Mouse (Mus musculus) liver, embryonic 13.5 days (tissue): ENCODE measurements around the gene Mcm3. TPM values are rescaled to one million over a fixed set of nuclear protein-coding genes. Genes with fewer than 3 reads are reported as not detected.
"Not testable (repeated sequence)": the region's sequence is repeated elsewhere in the genome, so short reads cannot be mapped to it uniquely, and the experiment has no call there.

Source experiments
- ATAC-seq: fragments of 200-750 bp; cut with Nextera tagmentation; 2 replicates; pipeline ENCODE4 v1.8.0; 2017; ENCODE audit warnings: low read depth, mild to moderate bottlenecking, moderate number of reproducible peaks, moderate library complexity
- DNase-seq: peaks from one replicate; pipeline ENCODE4 v3.0.0; 2022
- H3K27ac ChIP-seq: fragments of 300-500 bp; sonication (generic); 2 replicates; pipeline ENCODE4 v1.5.1; 2015; ENCODE audit warnings: moderate library complexity, mild to moderate bottlenecking, inconsistent platforms
- H3K27me3 ChIP-seq: fragments of 300-500 bp; sonication (generic); 2 replicates; pipeline ENCODE4 v1.6.1; 2015; ENCODE audit warnings: mild to moderate bottlenecking, inconsistent platforms
- H3K36me3 ChIP-seq: fragments of 300-500 bp; sonication (generic); 2 replicates; pipeline ENCODE4 v1.6.1; 2015; ENCODE audit warnings: mild to moderate bottlenecking, inconsistent platforms
- H3K4me1 ChIP-seq: fragments of 300-500 bp; sonication (generic); replicated peaks from 2 replicates; pipeline ENCODE4 v1.6.1; 2015; ENCODE audit warnings: inconsistent platforms
- H3K4me2 ChIP-seq: fragments of 300-500 bp; sonication (generic); 2 replicates; pipeline ENCODE4 v1.6.1; 2015; ENCODE audit warnings: inconsistent platforms, mild to moderate bottlenecking, moderate library complexity
- H3K4me3 ChIP-seq: fragments of 300-500 bp; sonication (generic); replicated peaks from 2 replicates; pipeline ENCODE4 v1.5.1; 2015; ENCODE audit warnings: mild to moderate bottlenecking, inconsistent platforms
- H3K9ac ChIP-seq: fragments of 300-500 bp; sonication (generic); 2 replicates; pipeline ENCODE4 v1.6.1; 2015; ENCODE audit warnings: mild to moderate bottlenecking, inconsistent platforms
- H3K9me3 ChIP-seq: fragments of 300-500 bp; sonication (generic); replicated peaks from 2 replicates; pipeline ENCODE4 v1.6.1; 2016; ENCODE audit warnings: inconsistent platforms
- WGBS: fragments of 180-500 bp; shearing (Covaris S2); methylation state at CpG from one replicate; pipeline ENCODE4 v1.1.7; 2015; ENCODE audit not compliant: insufficient replicate concordance; 5-methylcytosine and 5-hydroxymethylcytosine counted together
- polyA plus RNA-seq: library from polyadenylated mRNA; unstranded; fragments of >200 nt; fragmentation: Nextera tagmentation; extraction: Ambion mirVana; gene quantifications from 2 replicates; pipeline ENCODE4 v1.2.1, GENCODE M21; 2015

Mcm3 gene
- polyA plus RNA-seq, 1 experiment from 2014 or later: 180 TPM

DNA sequence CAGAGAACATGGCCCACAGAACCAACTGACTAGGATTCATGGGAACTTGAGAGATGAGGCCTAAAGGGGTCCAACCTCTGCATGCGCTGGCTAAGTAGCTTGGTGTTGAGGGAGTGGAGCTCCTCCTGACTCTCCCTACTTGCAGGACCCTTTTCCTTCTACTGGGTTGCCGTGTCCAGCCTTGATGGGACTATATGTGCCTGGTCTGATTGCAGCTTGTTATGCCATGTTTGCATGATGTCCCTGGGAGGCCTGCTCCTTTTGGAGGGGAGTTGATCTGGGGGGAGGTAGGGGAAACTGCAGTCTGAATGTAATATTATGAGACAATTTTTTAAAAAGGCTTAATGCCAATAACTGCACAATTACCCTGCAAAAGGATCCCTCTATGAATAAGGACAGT is 18.8 kb downstream of the Mcm3 start:
- ATAC-seq (no peak), DNase-seq (no peak)
- H3K9me3 ChIP-seq: no peaks in the 10 kb centered on the region
- WGBS: 84% methylated on average over 2 of the region's 2 CpGs
- 0 out of 2 replicates have a peak, but pooled peaks cover 2% of the 10 kb centered on the region for H3K4me1 ChIP-seq
- no peak overlapping the region for H3K4me3 ChIP-seq
- H3K27ac ChIP-seq: no peak overlapping the region
- no peak overlapping the region for H3K9ac ChIP-seq
- peaks cover 78% of the 10 kb centered on the region for H3K36me3 ChIP-seq
- H3K27me3 ChIP-seq: no peaks in the 10 kb centered on the region
- no peak overlapping the region for H3K4me2 ChIP-seq

DNA sequence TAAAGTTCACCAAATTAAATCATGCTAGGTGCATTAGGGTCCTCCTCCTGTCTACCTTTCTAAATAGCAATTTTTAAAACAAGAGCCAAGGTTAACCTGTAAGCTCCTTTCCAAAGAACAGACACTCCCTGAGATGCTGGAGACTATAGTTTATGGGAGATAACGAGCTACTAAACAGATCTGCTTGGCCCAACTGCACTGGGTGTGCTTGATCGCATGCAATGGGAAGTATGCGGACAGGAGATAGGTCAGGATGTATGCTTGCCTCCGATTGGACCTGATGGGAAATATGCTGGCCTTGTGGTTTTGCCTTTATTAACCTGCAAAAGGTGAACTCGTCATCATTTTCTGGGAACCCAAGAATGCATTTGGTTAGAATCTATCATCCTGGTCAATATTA is 24.9 kb downstream of the Mcm3 start:
- Histone ChIP-seq H3K4me1 (peaks cover 20% of the 10 kb centered on the region), H3K36me3 (peaks cover 18% of the 10 kb centered on the region), H3K4me2 (peak overlapping the region; percentile 15), H3K9me3 (no peaks in the 10 kb centered on the region), H3K4me3 (no peak overlapping the region), H3K27ac (no peak overlapping the region), H3K27me3 (no peaks in the 10 kb centered on the region), H3K9ac (no peak overlapping the region)
- ATAC-seq: peak; percentile 91
- DNase-seq: peak; percentile 34
- 37% methylated on average over 5 of the region's 5 CpGs for WGBS

DNA sequence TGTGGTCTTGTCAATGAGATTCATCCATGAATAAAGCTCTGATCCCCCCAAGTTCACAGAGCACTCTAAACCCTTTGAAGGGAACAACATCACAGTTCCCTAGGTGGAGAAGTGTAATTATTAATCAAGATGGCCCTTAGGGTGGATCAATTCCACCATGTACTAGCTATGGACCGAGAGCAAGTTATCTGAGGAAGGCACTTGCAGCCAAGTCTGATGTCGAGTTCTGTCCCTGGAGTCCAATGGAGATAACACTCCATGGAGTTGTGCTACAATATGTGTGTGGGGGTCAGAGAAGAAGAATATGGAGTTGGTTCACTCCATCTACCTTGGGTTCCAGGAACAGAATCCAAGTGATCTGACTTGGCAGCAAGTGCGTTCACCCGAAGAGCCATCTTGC is 25.4 kb downstream of the Mcm3 start:
- peak overlapping the region; percentile 15; the same call in 1 of the 2 replicates for H3K27ac ChIP-seq
- no peaks in the 10 kb centered on the region for H3K27me3 ChIP-seq
- DNase-seq: no peak
- H3K4me3 ChIP-seq: no peak overlapping the region
- ATAC-seq: peak; percentile 81
- no peaks in the 10 kb centered on the region for H3K9me3 ChIP-seq
- H3K9ac ChIP-seq: no peak overlapping the region
- peaks cover 14% of the 10 kb centered on the region for H3K36me3 ChIP-seq
- H3K4me2 ChIP-seq: peak overlapping the region; percentile 15
- WGBS: 59% methylated on average over 4 of the region's 4 CpGs
- H3K4me1 ChIP-seq: peaks cover 20% of the 10 kb centered on the region

DNA sequence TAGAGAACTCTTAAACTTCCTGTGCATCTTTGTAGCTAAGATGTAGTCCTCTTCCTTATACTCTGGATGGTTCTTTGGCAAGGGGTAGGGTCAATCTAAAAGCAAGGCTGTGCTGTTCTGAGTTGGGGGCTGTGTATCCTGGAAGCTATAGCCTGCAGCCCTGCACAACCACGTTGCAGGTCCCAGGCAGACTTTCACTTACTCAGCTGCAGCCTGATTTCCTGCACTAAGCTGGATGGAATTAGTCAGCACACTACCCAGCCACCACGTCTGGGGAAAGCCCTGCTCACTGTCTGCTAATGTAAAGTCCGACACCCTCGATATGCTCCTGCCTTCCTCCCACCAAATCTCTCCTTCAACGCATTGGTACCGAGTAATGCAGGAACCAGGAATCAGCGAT is 28.7 kb downstream of the Mcm3 start:
- no peak overlapping the region for H3K4me2 ChIP-seq
- H3K27me3 ChIP-seq: no peaks in the 10 kb centered on the region; the same call in 1 of the 2 replicates
- ATAC-seq (no peak), DNase-seq (no peak)
- H3K4me3 ChIP-seq: no peak overlapping the region
- 48% methylated on average over 7 of the region's 7 CpGs for WGBS
- H3K9ac ChIP-seq: no peak overlapping the region
- no peak overlapping the region for H3K27ac ChIP-seq
- no peaks in the 10 kb centered on the region for H3K9me3 ChIP-seq
- peaks cover 18% of the 10 kb centered on the region for H3K4me1 ChIP-seq
- no peaks in the 10 kb centered on the region for H3K36me3 ChIP-seq

DNA sequence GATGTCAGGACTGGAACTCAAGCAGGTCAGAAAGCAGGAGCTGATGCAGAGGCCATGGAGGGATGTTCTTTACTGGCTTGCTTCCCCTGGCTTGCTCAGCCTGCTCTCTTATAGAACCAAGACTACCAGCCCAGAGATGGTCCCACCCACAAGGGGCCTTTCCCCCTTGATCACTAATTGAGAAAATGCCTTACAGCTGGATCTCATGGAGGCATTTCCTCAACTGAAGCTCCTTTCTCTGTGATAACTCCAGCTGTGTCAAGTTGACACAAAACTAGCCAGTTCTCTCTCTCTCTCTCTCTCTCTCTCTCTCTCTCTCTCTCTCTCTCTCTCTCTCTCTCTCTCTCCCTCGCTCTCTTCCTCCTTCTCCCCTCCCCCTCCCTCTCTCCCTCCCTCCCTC is 29.6 kb downstream of the Mcm3 start, which contains the start of gene Il17f:
Gene Il17f, minus strand, starts transcription at position 101 of the 400 bp plus-strand sequence.
- H3K4me2 ChIP-seq, H3K27ac ChIP-seq, DNase-seq, H3K36me3 ChIP-seq, ATAC-seq, H3K4me3 ChIP-seq, H3K9ac ChIP-seq, H3K9me3 ChIP-seq, H3K27me3 ChIP-seq: not testable (repeated sequence)
- 60% methylated on average over 1 of the region's 1 CpGs for WGBS
- H3K4me1 ChIP-seq: peaks cover 12% of the 10 kb centered on the region

DNA sequence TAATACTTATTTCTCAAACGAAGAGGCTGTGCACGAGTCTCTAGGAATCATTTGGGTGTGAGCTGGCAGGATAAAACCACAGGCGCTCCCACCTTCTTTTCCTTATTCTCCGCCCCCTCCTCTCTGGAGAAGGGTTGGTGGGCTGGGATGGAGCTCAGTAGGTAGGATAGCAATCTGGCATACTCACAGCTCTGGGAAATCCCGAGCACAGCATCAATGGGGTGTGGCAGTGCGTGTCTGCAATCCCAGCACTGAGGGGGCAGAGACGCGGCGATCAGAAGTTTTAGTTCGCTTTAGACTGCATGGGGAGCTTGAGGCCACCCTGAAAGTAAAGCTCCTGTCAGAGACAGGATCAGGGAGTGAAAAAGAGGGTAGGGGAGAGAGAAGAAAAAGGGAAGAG is 31.7 kb downstream of the Mcm3 start:
- no peaks in the 10 kb centered on the region for H3K9me3 ChIP-seq
- H3K4me3 ChIP-seq: no peak overlapping the region
- no peaks in the 10 kb centered on the region for H3K4me1 ChIP-seq
- H3K4me2 ChIP-seq: no peak overlapping the region
- H3K27me3 ChIP-seq: no peaks in the 10 kb centered on the region; the same call in 1 of the 2 replicates
- ATAC-seq (no peak), DNase-seq (no peak)
- no peak overlapping the region for H3K27ac ChIP-seq
- no peak overlapping the region for H3K9ac ChIP-seq
- H3K36me3 ChIP-seq: no peaks in the 10 kb centered on the region
- 50% methylated on average over 10 of the region's 10 CpGs for WGBS

DNA sequence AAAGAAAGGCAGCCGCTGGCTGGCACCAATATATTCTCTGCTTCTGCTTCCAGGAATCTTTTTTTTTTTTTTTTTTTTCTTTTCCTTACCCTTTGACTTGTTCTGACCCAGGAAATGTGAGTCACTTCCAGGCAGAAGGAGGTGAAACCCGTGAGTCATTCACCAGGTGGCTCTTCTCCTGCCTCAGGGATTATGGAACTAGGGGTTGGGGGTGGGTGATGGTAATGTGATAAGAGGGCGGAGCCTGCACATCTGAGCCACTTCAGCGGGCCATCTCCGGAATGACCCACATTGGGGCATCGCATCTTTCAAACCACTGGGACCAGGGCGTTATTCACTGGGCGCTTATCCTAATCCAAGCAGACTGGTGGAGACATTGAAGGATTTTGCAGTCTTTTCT is 33.1 kb downstream of the Mcm3 start:
- Histone ChIP-seq H3K36me3 (no peaks in the 10 kb centered on the region), H3K4me1 (no peaks in the 10 kb centered on the region), H3K27me3 (no peaks in the 10 kb centered on the region; the same call in 1 of the 2 replicates), H3K9me3 (no peaks in the 10 kb centered on the region), H3K4me2 (no peak overlapping the region), H3K9ac (no peak overlapping the region), H3K27ac (no peak overlapping the region), H3K4me3 (no peak overlapping the region)
- WGBS: 37% methylated on average over 8 of the region's 8 CpGs
- DNase-seq: no peak
- no peak for ATAC-seq

DNA sequence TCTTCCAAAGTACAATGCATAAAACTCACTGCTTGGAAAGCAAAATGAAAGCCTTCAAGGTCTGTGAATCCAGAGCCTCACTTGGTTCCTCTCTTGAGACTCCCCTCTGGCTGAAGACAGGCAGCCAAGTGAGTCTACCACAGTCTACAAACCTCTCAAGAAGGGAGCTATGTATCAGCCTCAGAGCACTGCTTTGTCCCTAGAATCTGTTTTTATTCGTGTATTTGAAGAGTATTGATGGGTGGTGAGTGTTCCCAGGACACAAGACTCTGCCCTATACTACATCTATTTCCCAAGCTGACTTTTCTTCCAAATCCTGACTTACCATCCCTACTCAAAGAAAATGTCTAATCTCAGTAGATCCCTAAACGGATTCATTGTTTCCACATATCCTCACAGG is 41.7 kb downstream of the Mcm3 start:
- Histone ChIP-seq H3K4me2 (no peak overlapping the region), H3K27me3 (no peaks in the 10 kb centered on the region), H3K9ac (no peak overlapping the region), H3K4me1 (no peaks in the 10 kb centered on the region), H3K9me3 (no peaks in the 10 kb centered on the region), H3K4me3 (no peak overlapping the region), H3K27ac (no peak overlapping the region), H3K36me3 (no peaks in the 10 kb centered on the region)
- ATAC-seq: no peak
- no peak for DNase-seq
- 47% methylated on average over 2 of the region's 2 CpGs for WGBS

DNA sequence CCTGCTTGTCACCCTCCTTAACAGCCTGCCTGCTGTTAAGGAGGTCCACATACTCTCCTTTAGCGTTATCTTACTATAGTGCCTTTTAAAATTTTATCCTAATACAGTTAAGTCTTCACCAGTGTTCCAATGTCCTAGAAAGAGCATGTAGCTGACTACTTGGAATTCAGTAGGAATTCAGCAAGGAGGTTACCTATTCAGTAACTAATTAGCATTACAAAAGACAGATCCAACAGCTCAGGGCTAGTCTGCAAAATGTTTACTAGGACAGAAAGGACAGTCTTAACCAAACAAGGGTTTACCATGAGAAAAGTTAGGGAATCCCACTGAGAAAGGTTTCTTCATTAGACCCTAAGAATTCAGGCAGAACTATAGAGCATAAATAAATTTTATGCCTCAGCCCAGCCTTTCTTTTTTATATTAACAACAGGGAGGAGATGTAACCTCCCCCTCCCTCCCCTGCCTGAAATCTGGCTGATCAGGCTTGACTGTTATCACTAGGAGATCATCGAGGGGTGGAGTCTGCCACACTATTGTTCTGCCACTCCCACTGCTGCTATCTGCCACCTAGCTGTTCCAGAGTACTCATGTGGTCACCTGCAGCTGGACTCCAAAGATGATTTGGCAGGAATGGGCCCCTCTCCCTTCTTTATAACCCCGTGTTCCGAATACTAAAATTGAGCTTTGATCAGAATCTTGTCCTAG is 45.9 kb downstream of the Mcm3 start:
- H3K4me1 ChIP-seq, H3K27me3 ChIP-seq, H3K9ac ChIP-seq, DNase-seq, H3K4me3 ChIP-seq, H3K36me3 ChIP-seq, H3K4me2 ChIP-seq, ATAC-seq, H3K27ac ChIP-seq, H3K9me3 ChIP-seq: not testable (repeated sequence)
- WGBS: 64% methylated on average over 4 of the region's 4 CpGs

DNA sequence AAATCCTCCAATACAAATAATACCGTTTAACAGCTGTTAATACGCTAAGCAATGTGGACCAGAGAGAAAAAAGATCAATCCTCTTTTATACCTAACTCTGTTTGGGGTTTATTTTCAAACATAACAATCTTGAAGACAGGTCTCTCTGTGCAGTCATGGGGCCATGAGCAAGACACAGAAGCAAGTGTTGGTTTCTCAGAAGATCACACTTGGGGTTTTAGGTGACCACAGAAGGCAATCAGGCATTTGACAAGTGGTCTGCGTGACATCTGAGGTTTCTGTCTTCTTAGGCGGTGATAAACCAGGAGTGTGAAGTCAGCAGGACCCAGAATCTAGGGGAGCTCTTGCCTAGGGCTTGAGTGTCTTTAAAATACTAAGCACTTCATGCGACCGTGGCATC is 53.6 kb downstream of the Mcm3 start:
- WGBS: 58% methylated on average over 6 of the region's 6 CpGs
- DNase-seq (no peak), ATAC-seq (no peak)
- no peaks in the 10 kb centered on the region for H3K36me3 ChIP-seq
- H3K27ac ChIP-seq: no peak overlapping the region
- H3K9ac ChIP-seq: no peak overlapping the region
- H3K4me3 ChIP-seq: no peak overlapping the region
- H3K27me3 ChIP-seq: no peaks in the 10 kb centered on the region
- H3K9me3 ChIP-seq: no peaks in the 10 kb centered on the region
- H3K4me1 ChIP-seq: no peaks in the 10 kb centered on the region
- no peak overlapping the region for H3K4me2 ChIP-seq

DNA sequence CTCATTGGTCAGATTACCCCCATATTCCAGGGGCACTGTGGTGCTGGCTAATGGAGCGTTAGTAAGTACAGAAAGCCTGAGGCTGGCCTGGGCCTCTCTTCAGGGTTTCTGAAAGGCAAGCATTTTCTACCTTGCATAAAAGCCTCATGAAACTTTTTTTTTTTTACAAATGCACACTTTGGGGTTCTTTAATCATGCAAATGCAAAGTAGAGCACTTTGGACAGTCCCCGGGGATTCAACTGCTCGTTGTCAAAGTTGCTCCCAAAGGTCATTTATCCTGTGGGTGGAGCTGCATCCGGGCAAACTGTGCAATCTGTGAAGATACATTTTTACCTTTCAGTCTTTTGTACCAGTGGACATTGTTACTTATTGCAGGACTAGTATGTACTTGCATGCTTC is 58.7 kb downstream of the Mcm3 start:
- H3K4me1 ChIP-seq: no peaks in the 10 kb centered on the region
- H3K27ac ChIP-seq: no peak overlapping the region
- no peaks in the 10 kb centered on the region for H3K9me3 ChIP-seq
- no peak overlapping the region for H3K9ac ChIP-seq
- ATAC-seq (no peak), DNase-seq (no peak)
- no peak overlapping the region for H3K4me2 ChIP-seq
- 67% methylated on average over 4 of the region's 4 CpGs for WGBS
- no peaks in the 10 kb centered on the region for H3K36me3 ChIP-seq
- H3K27me3 ChIP-seq: no peaks in the 10 kb centered on the region
- no peak overlapping the region for H3K4me3 ChIP-seq

DNA sequence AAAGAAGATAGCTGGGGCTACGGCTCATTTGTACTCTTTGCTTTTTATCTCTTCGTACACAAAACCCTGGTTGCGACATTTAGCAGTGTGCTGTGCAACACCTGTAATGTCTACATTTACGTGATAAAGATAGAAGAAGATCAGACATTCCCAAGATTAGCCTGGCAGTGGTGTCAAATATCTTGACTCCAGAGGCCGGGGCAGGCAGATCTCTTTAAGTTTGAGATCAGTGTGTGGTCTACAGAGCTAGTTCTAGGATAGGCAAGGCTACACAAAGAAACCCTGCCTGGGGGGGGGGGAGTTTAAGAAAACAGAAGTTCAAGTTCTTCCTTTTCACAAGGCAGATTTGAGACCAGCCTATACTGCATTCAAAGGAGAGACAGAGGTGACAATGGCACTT is 59.8 kb downstream of the Mcm3 start:
- H3K4me3 ChIP-seq: no peak overlapping the region
- H3K4me1 ChIP-seq: no peaks in the 10 kb centered on the region
- no peak overlapping the region for H3K9ac ChIP-seq
- no peak for DNase-seq
- H3K9me3 ChIP-seq: no peaks in the 10 kb centered on the region
- no peaks in the 10 kb centered on the region for H3K27me3 ChIP-seq
- no peak for ATAC-seq
- H3K36me3 ChIP-seq: no peaks in the 10 kb centered on the region
- WGBS: 67% methylated on average over 5 of the region's 5 CpGs
- H3K4me2 ChIP-seq: no peak overlapping the region
- no peak overlapping the region for H3K27ac ChIP-seq
